Mouse (Mus musculus) CH12.LX (cell line): ENCODE data around the gene Bend6.

Experiments
- CTCF ChIP-seq, 2 experiments: IDR thresholded peaks in 1 of 2; conservative IDR thresholded peaks in 1 of 2; 2 replicates each; pipeline ENCODE4 v1.5.1; 2011 to 2012; ENCODE audit warnings: low read depth in 2 of 2, low read length in 2 of 2, improper control_type of control experiment in 1 of 2, inconsistent platforms in 1 of 2, mild to moderate bottlenecking in 1 of 2, moderate library complexity in 1 of 2
- EP300 ChIP-seq: IDR thresholded peaks from 2 replicates; pipeline ENCODE4 v1.6.1; 2011; ENCODE audit warnings: low read length, improper control_type of control experiment
- ETS1 ChIP-seq: conservative IDR thresholded peaks from 2 replicates; pipeline ENCODE4 v1.6.1; 2012; ENCODE audit warnings: low read depth, mild to moderate bottlenecking, inconsistent platforms, low read length, improper control_type of control experiment, moderate library complexity
- KAT2A ChIP-seq: IDR thresholded peaks from 2 replicates; pipeline ENCODE4 v1.6.1; 2012; ENCODE audit warnings: low read length, improper control_type of control experiment, inconsistent platforms; ENCODE audit not compliant: insufficient replicate concordance
- MAFK ChIP-seq: IDR thresholded peaks from 2 replicates; pipeline ENCODE4 v1.6.1; 2011; ENCODE audit warnings: low read length, improper control_type of control experiment; ENCODE audit not compliant: insufficient replicate concordance
- MAX ChIP-seq: IDR thresholded peaks from 2 replicates; pipeline ENCODE4 v1.6.1; 2011; ENCODE audit warnings: low read length, improper control_type of control experiment
- MXI1 ChIP-seq: IDR thresholded peaks from 2 replicates; pipeline ENCODE4 v1.6.1; 2011; ENCODE audit warnings: mild to moderate bottlenecking, low read depth, low read length, improper control_type of control experiment
- MYC ChIP-seq: IDR thresholded peaks from 2 replicates; pipeline ENCODE4 v1.6.1; 2011; ENCODE audit warnings: low read depth, mild to moderate bottlenecking, improper control_type of control experiment, low read length
- POLR2A ChIP-seq: IDR thresholded peaks from 2 replicates; pipeline ENCODE4 v1.6.1; 2011; ENCODE audit warnings: low read depth, mild to moderate bottlenecking, improper control_type of control experiment, low read length
- POLR2AphosphoS2 ChIP-seq: IDR thresholded peaks from 2 replicates; pipeline ENCODE4 v1.6.1; 2011; ENCODE audit warnings: low read depth, low read length, improper control_type of control experiment
- RCOR1 ChIP-seq: conservative IDR thresholded peaks from 2 replicates; pipeline ENCODE4 v1.6.1; 2012; ENCODE audit warnings: low read depth, mild to moderate bottlenecking, inconsistent platforms, low read length, improper control_type of control experiment
- TBP ChIP-seq: conservative IDR thresholded peaks from 2 replicates; pipeline ENCODE4 v1.6.1; 2011; ENCODE audit warnings: low read depth, low read length, improper control_type of control experiment
- UBTF ChIP-seq: IDR thresholded peaks from 2 replicates; pipeline ENCODE4 v1.6.1; 2012; ENCODE audit warnings: low read depth, mild to moderate bottlenecking, inconsistent platforms, low read length, improper control_type of control experiment, moderate library complexity
- ZC3H11A ChIP-seq: IDR thresholded peaks from 2 replicates; pipeline ENCODE4 v1.6.1; 2012; ENCODE audit warnings: low read depth, mild to moderate bottlenecking, inconsistent platforms, low read length, improper control_type of control experiment

DNA sequence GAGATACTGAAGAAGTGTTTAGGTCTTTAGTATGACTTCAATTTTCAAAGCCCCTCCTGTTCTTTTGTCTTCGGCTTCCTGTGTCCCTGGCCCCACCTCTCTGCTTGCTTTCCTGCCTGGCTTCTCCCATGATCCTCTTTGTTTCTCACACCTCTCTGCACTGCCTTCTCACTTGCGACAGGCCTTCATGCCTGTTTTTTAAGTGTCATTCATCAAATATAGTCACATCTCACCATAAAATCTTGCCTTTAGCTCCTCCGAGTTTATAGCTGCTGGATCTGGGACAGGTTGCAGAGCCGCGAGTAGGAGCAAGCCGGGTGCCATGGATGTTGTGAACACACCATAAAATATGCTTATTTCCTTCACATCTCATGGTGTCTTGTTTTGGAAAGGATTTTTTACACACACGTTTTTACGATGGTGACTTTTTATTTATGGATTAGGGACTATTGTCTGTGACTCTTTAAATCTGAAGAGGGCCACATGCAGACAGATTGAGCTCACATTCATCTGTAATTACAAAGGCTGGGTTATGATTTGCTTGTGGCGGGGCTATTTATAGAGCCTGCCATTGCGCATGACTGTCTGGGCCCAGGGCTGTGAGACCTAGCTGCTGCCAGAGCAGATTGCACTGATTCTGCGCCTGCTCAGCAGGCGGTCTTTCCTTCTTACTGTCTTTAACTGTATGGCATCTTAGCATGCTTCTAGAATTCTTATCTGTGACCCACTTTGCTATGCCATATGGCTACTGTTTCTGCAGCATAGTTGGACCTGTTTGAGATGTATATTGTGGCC lies 39.2 kb upstream of the Bend6 start:
- TF ChIP-seq MYC = no peak
- TF ChIP-seq TBP = no peak
- TF ChIP-seq CTCF (conservative IDR thresholded peaks at IDR 0.05 in 1 of 2, IDR thresholded peaks at IDR 0.05 in 1 of 2; ENCODE audit: low read depth in 2 of 2, low read length in 2 of 2) = no peak
- no peak for TF ChIP-seq MXI1
- TF ChIP-seq EP300 = no peak
- no peak for TF ChIP-seq ZC3H11A
- TF ChIP-seq MAFK = no peak
- TF ChIP-seq RCOR1 = no peak
- no peak for TF ChIP-seq ETS1
- TF ChIP-seq POLR2A = no peak
- TF ChIP-seq KAT2A = no peak
- no peak for TF ChIP-seq MAX
- no peak for TF ChIP-seq POLR2AphosphoS2
- no peak for TF ChIP-seq UBTF
